Comparison of ENCODE assay signal across 8 mouse cellular contexts in genomic region chr11:119090961-119091597, GRCm38 (mm10). TPM values are rescaled to one million over a fixed set of nuclear protein-coding genes. Genes with fewer than 3 reads are reported as not detected.
DNase-seq lines count a peak whose midpoint lies in the region; ATAC-seq lines count a peak whose summit lies in the region.

No protein-coding gene starts in this region.

- H3K9me3 ChIP-seq in intestine, embryonic 15.5 days, result no peaks in the 10 kb centered on the region
- H3K9me3 ChIP-seq in liver, embryonic 16.5 days (replicated peaks; ENCODE audit: control insufficient read depth, low read length), result no peaks in the 10 kb centered on the region

- peak overlapping the region; percentile 99 for H3K4me2 ChIP-seq in intestine, embryonic 15.5 days (replicated peaks)
- H3K4me2 ChIP-seq in liver, embryonic 16.5 days (ENCODE audit: low read depth, low read length), result peak overlapping the region; percentile 68

- H3K36me3 ChIP-seq in intestine, embryonic 15.5 days, result no peaks in the 10 kb centered on the region
- H3K36me3 ChIP-seq in liver, embryonic 16.5 days (ENCODE audit: control insufficient read depth, insufficient read depth), result no peaks in the 10 kb centered on the region

- peaks cover 31% of the 10 kb centered on the region for H3K27me3 ChIP-seq in intestine, embryonic 15.5 days (replicated peaks)
- peaks cover 60% of the 10 kb centered on the region for H3K27me3 ChIP-seq in liver, embryonic 16.5 days (ENCODE audit: control insufficient read depth, insufficient read depth, low read depth, low read length)

- H3K4me1 ChIP-seq in intestine, embryonic 15.5 days (replicated peaks), result peaks cover 59% of the 10 kb centered on the region
- peaks cover 23% of the 10 kb centered on the region for H3K4me1 ChIP-seq in liver, embryonic 16.5 days (ENCODE audit: control insufficient read depth, low read depth, low read length)

- peak overlapping the region; percentile 57 for H3K9ac ChIP-seq in intestine, embryonic 15.5 days
- H3K9ac ChIP-seq in liver, embryonic 16.5 days (ENCODE audit: low read depth, low read length), result peak overlapping the region; percentile 40; the same call in 1 of the 2 replicates

- 2% methylated on average over 38 of the region's 42 CpGs for WGBS in intestine, embryonic 15.5 days
- under 1% methylated on average over 39 of the region's 42 CpGs for WGBS in liver, embryonic 16.5 days (ENCODE audit: insufficient replicate concordance)

- peak overlapping the region; percentile 55 for H3K4me3 ChIP-seq in intestine, embryonic 15.5 days (replicated peaks)
- peak overlapping the region; percentile 56 for H3K4me3 ChIP-seq in liver, embryonic 16.5 days (ENCODE audit: low read depth, low read length)

- intact Hi-C loops in gastrocnemius, postnatal 36 days (cut with DNase I), result loop anchor here (2.0 kb wide), 1 partner anchor 36 kb away; no protein-coding TSS in a partner anchor

- peak; percentile 54 to 59 for DNase-seq in urinary bladder, adult 18-20 months (ENCODE audit: low spot score in 2 of 2)
- no peak for DNase-seq in urinary bladder, postnatal 10 days (ENCODE audit: low spot score)
- peak; percentile 70 to 86 for DNase-seq in cerebellum, postnatal 25 days
- peak; percentile 61 to 73 for DNase-seq in gastrocnemius, postnatal 36 days

- peak; percentile 62 for ATAC-seq in intestine, embryonic 15.5 days
- ATAC-seq in liver, embryonic 16.5 days (ENCODE audit: low read depth), result peak; percentile 72
- peak; percentile 6; the same call in 1 of the 2 replicates for ATAC-seq in neutrophil, adult 5-6 weeks (ENCODE audit: extremely low read depth, insufficient number of reproducible peaks, low FRiP score, poor library complexity, severe bottlenecking)
- ATAC-seq in granulocyte monocyte progenitor cell, adult 5-6 weeks (replicated peaks; ENCODE audit: poor library complexity, severe bottlenecking), result no peak

- H3K27ac ChIP-seq in intestine, embryonic 15.5 days, result peak overlapping the region; percentile 66
- H3K27ac ChIP-seq in liver, embryonic 16.5 days (ENCODE audit: low read length), result peak overlapping the region; percentile 64; the same call in 1 of the 2 replicates

RNA-seq across cellular contexts. Expression of gene Cbx4, which starts 5.1 kb away (rescaled TPM):
- total RNA-seq in gastrocnemius, postnatal 36 days (2021), result 1 to 10 TPM; 1.6 to 3.0 TPM
- polyA plus RNA-seq in intestine, embryonic 15.5 days (2015; fragmentation: Nextera tagmentation; extraction: Ambion mirVana), result 10.7 and 11.2 TPM in 2 replicates
- 2.5 and 2.9 TPM in 2 replicates for polyA plus RNA-seq in liver, embryonic 16.5 days (2015; fragmentation: Nextera tagmentation; extraction: Ambion mirVana)
- 27.6 and 31.0 TPM in 2 replicates for total RNA-seq in neutrophil, adult 5-6 weeks (2017)
- total RNA-seq in granulocyte monocyte progenitor cell, adult 5-6 weeks (2014; fragmentation: Nextera tagmentation), result 15.8 and 18.8 TPM in 2 replicates
- total RNA-seq in granulocyte monocyte progenitor cell, adult 5-6 weeks (2017), result 27.4 and 38.2 TPM in 2 replicates

RNA-seq across cellular contexts. Expression of gene Cbx8, which starts 50.3 kb away (rescaled TPM):
- 1 to 10 TPM; 1.5 to 1.9 TPM for total RNA-seq in gastrocnemius, postnatal 36 days (2021)
- polyA plus RNA-seq in intestine, embryonic 15.5 days (2015; fragmentation: Nextera tagmentation; extraction: Ambion mirVana), result 7.4 and 7.9 TPM in 2 replicates
- 3.0 and 3.1 TPM in 2 replicates for polyA plus RNA-seq in liver, embryonic 16.5 days (2015; fragmentation: Nextera tagmentation; extraction: Ambion mirVana)
- 2.2 and 4.8 TPM in 2 replicates for total RNA-seq in neutrophil, adult 5-6 weeks (2017)
- total RNA-seq in granulocyte monocyte progenitor cell, adult 5-6 weeks (2014; fragmentation: Nextera tagmentation), result 3.6 TPM in 2 replicates
- 1.5 and 3.2 TPM in 2 replicates for total RNA-seq in granulocyte monocyte progenitor cell, adult 5-6 weeks (2017)
